Mouse (Mus musculus) lung, embryonic 16.5 days (tissue): ENCODE measurements at regions not wholly inside any gene's neighbourhood (a gene's known extent, or its start where the extent isn't known, plus 50 kb on each side); places are given as distances from the start of the nearest gene placed in this dataset.
A peak's percentile ranks its signal among the peaks of the same experiment; 100 is the strongest.

ENCODE experiments used
- ATAC-seq: fragments of 200-750 bp; cut with Nextera tagmentation; 2 replicates; pipeline ENCODE4 v1.8.0; 2017; ENCODE audit warnings: low read depth, mild to moderate bottlenecking, moderate library complexity
- H3K27ac ChIP-seq: fragments of 300-500 bp; sonication (generic); 2 replicates; pipeline ENCODE4 v1.5.1; 2014; ENCODE audit warnings: mild to moderate bottlenecking, control low read depth, low read length
- H3K27me3 ChIP-seq: fragments of 300-500 bp; sonication (generic); 2 replicates; pipeline ENCODE4 v1.6.1; 2014; ENCODE audit warnings: low read depth, low read length, mixed read lengths; ENCODE audit not compliant: control insufficient read depth, insufficient read depth
- H3K36me3 ChIP-seq: fragments of 300-500 bp; sonication (generic); 2 replicates; pipeline ENCODE4 v1.6.1; 2014; ENCODE audit warnings: low read length; ENCODE audit not compliant: control insufficient read depth, insufficient read depth
- H3K4me1 ChIP-seq: fragments of 300-500 bp; sonication (generic); replicated peaks from 2 replicates; pipeline ENCODE4 v1.6.1; 2014; ENCODE audit warnings: low read length, mixed read lengths; ENCODE audit not compliant: control insufficient read depth, insufficient read depth
- H3K4me2 ChIP-seq: fragments of 300-500 bp; sonication (generic); 2 replicates; pipeline ENCODE4 v1.6.1; 2014; ENCODE audit warnings: low read depth, low read length, control low read depth
- H3K4me3 ChIP-seq: fragments of 300-500 bp; sonication (generic); 2 replicates; pipeline ENCODE4 v1.5.1; 2014; ENCODE audit warnings: mild to moderate bottlenecking, low read length, control low read depth
- H3K9ac ChIP-seq: fragments of 300-500 bp; sonication (generic); 2 replicates; pipeline ENCODE4 v1.6.1; 2014; ENCODE audit warnings: low read length, control low read depth
- H3K9me3 ChIP-seq: fragments of 300-500 bp; sonication (generic); 2 replicates; pipeline ENCODE4 v1.6.1; 2016; ENCODE audit warnings: low read length; ENCODE audit not compliant: control insufficient read depth
- WGBS: fragments of 180-500 bp; shearing (Covaris S2); extraction: QIAGEN DNeasy Blood & Tissue Kit; methylation state at CpG from one replicate; pipeline ENCODE4 v1.1.7; 2014; 5-methylcytosine and 5-hydroxymethylcytosine counted together

GRCm38 (mm10) chr11:56753699-56754098, 257.5 kb upstream of the Gria1 start:
- Histone ChIP-seq H3K4me3 (no peak overlapping the region), H3K4me2 (no peak overlapping the region), H3K27ac (no peak overlapping the region), H3K9ac (no peak overlapping the region), H3K4me1 (no peaks in the 10 kb centered on the region), H3K36me3 (no peaks in the 10 kb centered on the region), H3K27me3 (no peaks in the 10 kb centered on the region), H3K9me3 (no peaks in the 10 kb centered on the region)
- ATAC-seq: no peak
- 93% methylated on average over 3 of the region's 3 CpGs for WGBS

DNA sequence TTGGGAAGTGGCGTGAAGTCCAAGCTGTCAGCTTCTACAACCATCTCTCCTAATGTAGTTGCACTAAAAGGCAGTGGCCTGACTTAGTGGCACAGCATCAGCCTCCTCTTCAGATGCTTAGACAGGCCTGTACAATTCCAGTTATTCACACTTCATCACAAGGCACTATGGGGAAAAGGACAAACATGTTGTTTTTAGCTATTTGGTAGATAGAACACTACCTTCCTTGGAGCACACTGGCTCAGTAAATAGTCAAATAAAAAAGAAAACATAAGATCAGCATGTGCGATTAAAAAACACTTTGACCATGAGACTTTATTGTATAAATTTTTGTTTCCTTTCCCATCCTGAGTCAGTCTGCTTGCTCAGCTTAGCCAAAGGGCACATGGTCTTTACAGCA, 250.7 kb upstream of the Gria1 start:
- Histone ChIP-seq H3K27ac (no peak overlapping the region), H3K9me3 (no peaks in the 10 kb centered on the region), H3K27me3 (no peaks in the 10 kb centered on the region), H3K4me2 (no peak overlapping the region), H3K4me3 (no peak overlapping the region), H3K36me3 (no peaks in the 10 kb centered on the region), H3K9ac (no peak overlapping the region), H3K4me1 (peaks cover 4% of the 10 kb centered on the region; the same call in 1 of the 2 replicates)
- ATAC-seq: no peak
- 72% methylated on average over 2 of the region's 2 CpGs for WGBS

- no peaks in the 10 kb centered on the region for H3K9me3 ChIP-seq
- no peaks in the 10 kb centered on the region for H3K27me3 ChIP-seq
- no peak overlapping the region for H3K4me2 ChIP-seq
- H3K4me3 ChIP-seq: no peak overlapping the region
- H3K9ac ChIP-seq: no peak overlapping the region
- H3K36me3 ChIP-seq: no peaks in the 10 kb centered on the region
- H3K4me1 ChIP-seq: peaks cover 4% of the 10 kb centered on the region; the same call in 1 of the 2 replicates
- peak overlapping the region; percentile 90 for H3K27ac ChIP-seq
- WGBS: 36% methylated on average over 5 of the region's 5 CpGs
- peak; percentile 95 for ATAC-seq
Observed at GRCm38 (mm10) chr11:56762467-56763120, 248.6 kb upstream of the Gria1 start.

DNA sequence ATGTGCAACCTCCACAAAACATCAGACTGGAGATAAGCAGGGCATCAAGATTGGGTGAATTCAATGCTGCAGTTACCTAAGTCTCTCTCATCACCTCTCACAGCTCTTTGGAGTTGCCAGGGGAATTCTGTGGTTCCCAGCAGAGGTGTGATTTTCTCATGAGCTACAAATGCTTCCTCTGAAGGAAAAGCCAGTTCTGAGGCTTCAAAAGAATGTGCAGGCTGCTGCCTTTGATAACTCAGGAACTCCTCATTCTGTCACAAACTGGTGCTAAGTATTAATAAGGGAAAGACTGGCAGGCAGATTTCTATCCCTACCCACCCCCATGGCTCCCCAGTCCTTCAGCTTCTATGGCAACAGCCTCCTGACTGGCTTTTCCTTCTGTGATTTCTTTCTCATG, 243.8 kb upstream of the Gria1 start:
- ATAC-seq: no peak
- no peak overlapping the region for H3K9ac ChIP-seq
- H3K4me1 ChIP-seq: peaks cover 4% of the 10 kb centered on the region; the same call in 1 of the 2 replicates
- H3K27me3 ChIP-seq: no peaks in the 10 kb centered on the region
- H3K27ac ChIP-seq: no peak overlapping the region
- H3K4me3 ChIP-seq: no peak overlapping the region
- H3K4me2 ChIP-seq: no peak overlapping the region
- no peaks in the 10 kb centered on the region for H3K36me3 ChIP-seq
- no peaks in the 10 kb centered on the region for H3K9me3 ChIP-seq

- Histone ChIP-seq H3K27me3 (no peaks in the 10 kb centered on the region), H3K4me2 (no peak overlapping the region), H3K4me3 (no peak overlapping the region), H3K36me3 (no peaks in the 10 kb centered on the region), H3K9me3 (no peaks in the 10 kb centered on the region), H3K9ac (no peak overlapping the region), H3K27ac (no peak overlapping the region), H3K4me1 (no peaks in the 10 kb centered on the region)
- no peak for ATAC-seq
- 76% methylated on average over 4 of the region's 4 CpGs for WGBS
Observed at GRCm38 (mm10) chr11:56786351-56786750, 224.8 kb upstream of the Gria1 start.

GRCm38 (mm10) chr11:56792691-56793090, 218.5 kb upstream of the Gria1 start:
- Histone ChIP-seq H3K27me3 (no peaks in the 10 kb centered on the region), H3K9me3 (no peaks in the 10 kb centered on the region), H3K9ac (no peak overlapping the region), H3K27ac (no peak overlapping the region), H3K4me2 (no peak overlapping the region), H3K36me3 (no peaks in the 10 kb centered on the region), H3K4me1 (no peaks in the 10 kb centered on the region), H3K4me3 (no peak overlapping the region)
- ATAC-seq: no peak
- WGBS: 69% methylated on average over 2 of the region's 2 CpGs

DNA sequence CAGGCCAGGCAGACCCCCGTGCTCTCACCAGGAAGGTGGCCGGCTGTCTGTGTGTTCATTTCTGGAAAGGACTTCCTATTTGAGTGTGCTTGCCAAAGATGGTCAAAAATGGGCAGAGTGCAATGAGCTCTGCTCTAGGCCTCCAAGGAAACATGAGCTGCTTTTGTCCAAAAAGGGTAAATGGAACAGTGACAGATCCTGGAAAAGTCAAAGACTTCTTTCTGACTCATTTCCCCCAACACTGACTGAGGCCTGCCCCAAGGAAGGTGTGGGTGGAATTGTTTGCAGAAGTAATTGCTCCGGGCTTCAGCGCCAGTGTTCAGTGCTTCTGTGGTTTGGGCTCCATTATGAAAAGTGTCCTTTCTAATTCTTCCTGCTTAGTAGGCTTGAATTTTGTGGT, 203.9 kb upstream of the Gria1 start:
- H3K4me3 ChIP-seq: no peak overlapping the region
- WGBS: 79% methylated on average over 4 of the region's 4 CpGs
- H3K9ac ChIP-seq: no peak overlapping the region
- no peak overlapping the region for H3K4me2 ChIP-seq
- ATAC-seq: no peak
- no peak overlapping the region for H3K27ac ChIP-seq
- no peaks in the 10 kb centered on the region for H3K9me3 ChIP-seq
- H3K4me1 ChIP-seq: no peaks in the 10 kb centered on the region
- no peaks in the 10 kb centered on the region for H3K27me3 ChIP-seq
- no peaks in the 10 kb centered on the region for H3K36me3 ChIP-seq

GRCm38 (mm10) chr11:56810141-56810540, 201.0 kb upstream of the Gria1 start:
- Histone ChIP-seq H3K4me3 (no peak overlapping the region), H3K4me1 (no peaks in the 10 kb centered on the region), H3K9ac (no peak overlapping the region), H3K4me2 (no peak overlapping the region), H3K27me3 (no peaks in the 10 kb centered on the region), H3K36me3 (no peaks in the 10 kb centered on the region), H3K9me3 (no peaks in the 10 kb centered on the region), H3K27ac (no peak overlapping the region)
- ATAC-seq: no peak
- 74% methylated on average over 2 of the region's 2 CpGs for WGBS

DNA sequence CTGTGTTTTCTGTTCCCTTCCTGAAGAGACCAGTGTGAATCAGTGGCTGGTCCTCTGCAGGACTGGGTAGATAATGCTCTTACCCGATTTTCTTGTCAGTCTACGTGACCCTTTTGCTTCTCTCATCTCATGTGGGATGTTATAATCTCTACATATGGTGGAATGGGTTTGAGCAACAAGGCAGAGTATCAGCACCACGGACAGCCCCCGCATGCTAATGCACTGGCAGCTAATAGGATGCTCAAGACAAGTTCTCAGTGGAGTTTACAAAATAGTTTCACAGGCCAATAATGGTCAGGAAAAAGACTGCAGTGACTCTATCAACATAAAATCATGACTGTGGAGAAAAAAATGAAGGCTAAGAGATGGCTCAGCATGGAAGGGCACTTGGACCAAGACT, 199.1 kb upstream of the Gria1 start:
- WGBS: 38% methylated on average over 4 of the region's 4 CpGs
- H3K4me1 ChIP-seq: no peaks in the 10 kb centered on the region
- H3K27me3 ChIP-seq: no peaks in the 10 kb centered on the region
- no peak overlapping the region for H3K4me3 ChIP-seq
- no peak overlapping the region for H3K4me2 ChIP-seq
- H3K9ac ChIP-seq: no peak overlapping the region
- no peak for ATAC-seq
- no peak overlapping the region for H3K27ac ChIP-seq
- H3K9me3 ChIP-seq: no peaks in the 10 kb centered on the region
- H3K36me3 ChIP-seq: no peaks in the 10 kb centered on the region

DNA sequence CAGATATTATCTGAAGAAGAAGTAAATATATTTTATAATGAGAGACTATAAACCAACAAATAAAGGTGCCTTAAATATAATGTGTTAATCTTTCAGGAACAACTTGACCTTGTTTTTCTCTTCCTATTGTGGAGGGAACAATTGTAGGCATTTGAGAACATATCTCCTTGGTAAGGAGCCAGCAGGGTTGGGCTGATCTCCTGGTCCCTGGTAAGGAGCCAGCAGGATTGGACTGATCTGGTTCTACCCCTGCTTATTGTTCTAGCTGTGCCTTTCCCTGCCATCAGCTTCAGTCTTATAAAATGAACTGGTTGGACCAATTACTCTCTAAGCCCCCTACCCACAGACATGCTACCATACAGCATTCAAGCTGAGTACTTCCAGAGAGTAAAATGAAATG, 187.7 kb upstream of the Gria1 start:
- Histone ChIP-seq H3K27ac (no peak overlapping the region), H3K36me3 (no peaks in the 10 kb centered on the region), H3K4me2 (no peak overlapping the region), H3K9ac (no peak overlapping the region), H3K4me1 (no peaks in the 10 kb centered on the region), H3K4me3 (no peak overlapping the region), H3K9me3 (no peaks in the 10 kb centered on the region), H3K27me3 (no peaks in the 10 kb centered on the region)
- no peak for ATAC-seq
